Mouse (Mus musculus): Measurements from ENCODE around the gene Epb41l1. TPM values are rescaled to one million over a fixed set of nuclear protein-coding genes. Genes with fewer than 3 reads are reported as not detected.
"Not testable (repeated sequence)": the region's sequence is repeated elsewhere in the genome, so short reads cannot be mapped to it uniquely, and the experiment has no call there.

The Epb41l1 gene
- polyA plus RNA-seq (2015; fragmentation: Nextera tagmentation; extraction: Ambion mirVana), result 0.63 and 0.68 TPM in 2 replicates

GRCm38 (mm10) chr2:156420694-156421380, at the start of gene Epb41l1:
Gene Epb41l1 (plus strand): TSS chr2:156420909.
- Histone ChIP-seq H3K4me1 (replicated peaks; ENCODE audit: control insufficient read depth, insufficient read depth, low read length) (0 out of 2 replicates have a peak, but pooled peaks cover 10% of the 10 kb centered on the region), H3K27ac (ENCODE audit: low read depth, low read length) (no peak within 1 kb of the TSS), H3K27me3 (replicated peaks; ENCODE audit: control insufficient read depth, insufficient read depth, low read length) (peaks cover 12% of the 10 kb centered on the region; the same call in 1 of the 2 replicates), H3K9me3 (ENCODE audit: control insufficient read depth) (no peaks in the 10 kb centered on the region), H3K4me3 (ENCODE audit: low read depth, low read length) (peak within 1 kb of the TSS; percentile 53), H3K36me3 (ENCODE audit: control insufficient read depth, insufficient read depth) (no peaks in the 10 kb centered on the region), H3K4me2 (replicated peaks; ENCODE audit: low read depth) (peak within 1 kb of the TSS; percentile 96), H3K9ac (ENCODE audit: low read depth, low read length) (peak within 1 kb of the TSS; percentile 50)
- peak; percentile 56 for ATAC-seq
- TF ChIP-seq CTCF (IDR thresholded peaks at IDR 0.05; ENCODE audit: low read depth), result no peak
- WGBS, result 1% methylated on average over 64 of the region's 76 CpGs

- WGBS, result 88% methylated on average over 7 of the region's 7 CpGs
- Histone ChIP-seq H3K9ac (ENCODE audit: low read depth, low read length) (no peak overlapping the region), H3K4me2 (replicated peaks; ENCODE audit: low read depth) (no peak overlapping the region), H3K4me3 (ENCODE audit: low read depth, low read length) (no peak overlapping the region), H3K27me3 (replicated peaks; ENCODE audit: control insufficient read depth, insufficient read depth, low read length) (no peaks in the 10 kb centered on the region), H3K27ac (ENCODE audit: low read depth, low read length) (no peak overlapping the region), H3K4me1 (replicated peaks; ENCODE audit: control insufficient read depth, insufficient read depth, low read length) (no peaks in the 10 kb centered on the region), H3K36me3 (ENCODE audit: control insufficient read depth, insufficient read depth) (no peaks in the 10 kb centered on the region), H3K9me3 (ENCODE audit: control insufficient read depth) (no peaks in the 10 kb centered on the region)
- no peak for TF ChIP-seq CTCF (IDR thresholded peaks at IDR 0.05; ENCODE audit: low read depth)
- ATAC-seq, result no peak
Measured at GRCm38 (mm10) chr2:156376956-156377355, 43.8 kb upstream of the Epb41l1 start.

DNA sequence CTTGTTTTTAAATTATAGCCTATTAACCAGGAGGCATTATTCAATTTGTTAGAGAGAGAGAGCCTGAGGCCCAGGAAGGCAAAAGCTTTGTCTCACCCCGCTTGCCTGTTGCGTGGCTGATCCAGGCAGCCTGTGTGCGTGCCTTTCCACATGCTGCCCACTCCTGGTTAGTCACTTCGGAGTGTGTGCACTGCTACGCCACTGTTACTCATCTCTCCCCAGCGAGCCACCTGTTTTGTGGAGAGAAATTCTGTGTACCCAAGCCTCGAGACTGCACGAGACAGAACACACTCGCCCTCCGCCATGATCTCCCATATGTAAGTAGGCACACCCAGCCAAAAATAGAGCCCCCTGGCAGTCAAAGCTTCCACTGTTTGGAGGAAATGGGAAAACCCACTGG, 40.8 kb upstream of the Epb41l1 start:
- no peaks in the 10 kb centered on the region for H3K9me3 ChIP-seq (ENCODE audit: control insufficient read depth)
- H3K9ac ChIP-seq (ENCODE audit: low read depth, low read length), result no peak overlapping the region
- H3K4me2 ChIP-seq (replicated peaks; ENCODE audit: low read depth), result no peak overlapping the region
- no peaks in the 10 kb centered on the region for H3K4me1 ChIP-seq (replicated peaks; ENCODE audit: control insufficient read depth, insufficient read depth, low read length)
- H3K4me3 ChIP-seq (ENCODE audit: low read depth, low read length), result no peak overlapping the region
- no peak for ATAC-seq
- H3K27ac ChIP-seq (ENCODE audit: low read depth, low read length), result no peak overlapping the region
- H3K27me3 ChIP-seq (replicated peaks; ENCODE audit: control insufficient read depth, insufficient read depth, low read length), result no peaks in the 10 kb centered on the region
- WGBS, result 82% methylated on average over 10 of the region's 10 CpGs
- H3K36me3 ChIP-seq (ENCODE audit: control insufficient read depth, insufficient read depth), result no peaks in the 10 kb centered on the region
- TF ChIP-seq CTCF (IDR thresholded peaks at IDR 0.05; ENCODE audit: low read depth), result no peak

- no peaks in the 10 kb centered on the region for H3K27me3 ChIP-seq (replicated peaks; ENCODE audit: control insufficient read depth, insufficient read depth, low read length)
- H3K4me2 ChIP-seq (replicated peaks; ENCODE audit: low read depth), result no peak overlapping the region
- no peak for ATAC-seq
- H3K36me3 ChIP-seq (ENCODE audit: control insufficient read depth, insufficient read depth), result no peaks in the 10 kb centered on the region
- no peak overlapping the region for H3K9ac ChIP-seq (ENCODE audit: low read depth, low read length)
- TF ChIP-seq CTCF (IDR thresholded peaks at IDR 0.05; ENCODE audit: low read depth), result peak; percentile 52
- 78% methylated on average over 4 of the region's 4 CpGs for WGBS
- H3K27ac ChIP-seq (ENCODE audit: low read depth, low read length), result no peak overlapping the region
- H3K9me3 ChIP-seq (ENCODE audit: control insufficient read depth), result no peaks in the 10 kb centered on the region
- H3K4me3 ChIP-seq (ENCODE audit: low read depth, low read length), result no peak overlapping the region
- H3K4me1 ChIP-seq (replicated peaks; ENCODE audit: control insufficient read depth, insufficient read depth, low read length), result no peaks in the 10 kb centered on the region
Measured at GRCm38 (mm10) chr2:156381350-156381749, 39.4 kb upstream of the Epb41l1 start.

DNA sequence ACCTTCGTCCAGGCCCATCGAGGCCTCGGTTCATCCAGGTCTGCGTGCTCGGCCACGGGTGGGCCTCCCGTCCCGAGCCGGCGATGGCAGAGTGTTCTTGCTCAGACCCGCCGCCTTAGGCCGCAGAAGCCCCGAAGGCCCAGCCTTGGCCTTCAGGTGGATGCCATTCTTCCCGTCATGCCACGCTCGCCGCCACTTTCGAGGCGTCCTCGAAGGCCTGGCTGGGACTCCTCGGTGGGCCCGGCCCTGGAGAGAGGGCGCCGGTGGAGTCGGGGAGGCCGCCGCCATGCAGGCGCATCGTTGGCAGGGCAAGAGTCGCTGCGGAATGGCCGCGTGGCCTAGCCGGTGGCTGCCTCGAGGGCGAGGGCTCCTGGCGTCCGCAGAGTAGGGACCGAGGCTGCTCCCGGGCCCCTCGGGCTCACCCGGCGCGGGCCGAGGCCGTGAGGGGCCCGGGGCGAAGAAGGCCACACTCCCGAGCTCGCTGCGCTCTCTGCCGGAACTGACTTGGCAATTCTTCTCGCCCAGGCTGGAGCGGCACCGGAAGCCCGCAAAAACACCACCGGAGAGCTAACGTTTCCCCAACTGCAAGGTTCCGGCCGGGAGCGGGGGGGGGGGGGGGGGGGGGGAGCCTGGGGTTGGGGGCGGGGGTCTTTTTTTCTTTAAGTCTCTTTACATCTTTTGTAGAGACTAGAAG, 28.1 kb upstream of the Epb41l1 start:
- H3K27ac ChIP-seq (ENCODE audit: low read depth, low read length); H3K36me3 ChIP-seq (ENCODE audit: control insufficient read depth, insufficient read depth); H3K27me3 ChIP-seq (replicated peaks; ENCODE audit: control insufficient read depth, insufficient read depth, low read length); H3K4me1 ChIP-seq (replicated peaks; ENCODE audit: control insufficient read depth, insufficient read depth, low read length); H3K9me3 ChIP-seq (ENCODE audit: control insufficient read depth); H3K9ac ChIP-seq (ENCODE audit: low read depth, low read length): not testable (repeated sequence)
- TF ChIP-seq CTCF (IDR thresholded peaks at IDR 0.05; ENCODE audit: low read depth), result 0 out of 2 replicates have a peak, but pooled peaks have one; percentile 18
- peak; percentile 88 for ATAC-seq
- Histone ChIP-seq H3K4me3 (ENCODE audit: low read depth, low read length) (peak overlapping the region; percentile 44), H3K4me2 (replicated peaks; ENCODE audit: low read depth) (peak overlapping the region; percentile 54)
- 0% methylated on average over 6 of the region's 63 CpGs for WGBS

- H3K4me3 ChIP-seq (ENCODE audit: low read depth, low read length), result peak overlapping the region; percentile 44; the same call in 1 of the 2 replicates
- H3K4me2 ChIP-seq (replicated peaks; ENCODE audit: low read depth), result peak overlapping the region; percentile 54
- no peak overlapping the region for H3K27ac ChIP-seq (ENCODE audit: low read depth, low read length)
- WGBS, result 37% methylated on average over 5 of the region's 5 CpGs
- no peaks in the 10 kb centered on the region for H3K36me3 ChIP-seq (ENCODE audit: control insufficient read depth, insufficient read depth)
- no peaks in the 10 kb centered on the region for H3K4me1 ChIP-seq (replicated peaks; ENCODE audit: control insufficient read depth, insufficient read depth, low read length)
- no peaks in the 10 kb centered on the region for H3K9me3 ChIP-seq (ENCODE audit: control insufficient read depth)
- H3K27me3 ChIP-seq (replicated peaks; ENCODE audit: control insufficient read depth, insufficient read depth, low read length), result no peaks in the 10 kb centered on the region
- no peak overlapping the region for H3K9ac ChIP-seq (ENCODE audit: low read depth, low read length)
- TF ChIP-seq CTCF (IDR thresholded peaks at IDR 0.05; ENCODE audit: low read depth), result no peak
- peak; percentile 36; the same call in 1 of the 2 replicates for ATAC-seq
Measured at GRCm38 (mm10) chr2:156393155-156393828, 27.4 kb upstream of the Epb41l1 start.

Measured in intestine, postnatal 0 days (tissue).